Mouse (Mus musculus): ENCODE results near the gene Hpse2.

GRCm38 (mm10) chr19:42777801-42778200, 610.4 kb downstream of the Hpse2 start:
- TF ChIP-seq CTCF (IDR thresholded peaks at IDR 0.05; ENCODE audit: low read depth) (peak; percentile 72), EP300 (IDR thresholded peaks at IDR 0.05; ENCODE audit: low read depth) (no peak)

Data from liver, embryonic 14.5 days (tissue).